Mouse (Mus musculus): ENCODE data around the gene Comp. TPM values are rescaled to one million over a fixed set of nuclear protein-coding genes. Genes with fewer than 3 reads are reported as not detected.

Gene Comp
- total and polyA plus RNA-seq, 3 experiments, result 0.13 to 0.16 TPM; not detected in 1

GRCm38 (mm10) chr8:70410281-70410680 lies 36.9 kb downstream of the Comp start:
- H3K27me3 ChIP-seq (replicated peaks), result no peaks in the 10 kb centered on the region
- in situ Hi-C loops (cut with MboI; ENCODE audit: low pct_ligation_motif_present, low pct_unique_long_range_greater_than_20kb, low sequenced_read_pairs) (loop anchor here (10.0 kb wide), 1 partner anchor 95 kb away; the partner anchor contains the start of gene Rex1bd), dilution Hi-C loops (cut with MboI; ENCODE audit: extremely low pct_ligation_motif_present, extremely low pct_unique_long_range_greater_than_20kb, low sequenced_read_pairs) (no loop called here)
- peaks cover 2 to 45% of the 10 kb centered on the region in 2 experiments; a peak in 3 of 4 replicates for H3K4me1 ChIP-seq (ENCODE audit: control insufficient read depth in 1 of 2, insufficient read depth in 2 of 2)
- H3K36me3 ChIP-seq (replicated peaks in 1 of 2; ENCODE audit: control insufficient read depth in 1 of 2, insufficient read depth in 1 of 2, low read length in 1 of 2), result peaks cover 0 to 48% of the 10 kb centered on the region in 2 experiments
- no peak overlapping the region for H3K4me2 ChIP-seq (ENCODE audit: insufficient read depth, low read depth, poor library complexity, severe bottlenecking)
- H3K4me3 ChIP-seq (replicated peaks in 1 of 3; ENCODE audit: low read depth in 2 of 3, low read length in 2 of 3, poor library complexity in 1 of 3), result no peak overlapping the region
- no peaks in the 10 kb centered on the region for H3K79me2 ChIP-seq (replicated peaks; ENCODE audit: control insufficient read depth, extremely low read depth, insufficient read depth, poor library complexity, severe bottlenecking)
- H3K27ac ChIP-seq (ENCODE audit: insufficient read depth, low read depth), result no peak overlapping the region
- H3K9ac ChIP-seq (ENCODE audit: insufficient read depth, low read depth), result no peak overlapping the region
- no peaks in the 10 kb centered on the region for H3K9me3 ChIP-seq (replicated peaks; ENCODE audit: low read length)
- no peak for DNase-seq (ENCODE audit: extremely low read depth)
- TF ChIP-seq IRF4 (IDR thresholded peaks at IDR 0.05; ENCODE audit: low read depth, low read length) (no peak), SIN3A (IDR thresholded peaks at IDR 0.05; ENCODE audit: low read length) (no peak), E2F4 (IDR thresholded peaks at IDR 0.05; ENCODE audit: insufficient replicate concordance, low read depth, low read length) (no peak), CHD2 (IDR thresholded peaks at IDR 0.05; ENCODE audit: low read length) (no peak), EP300 (IDR thresholded peaks at IDR 0.05; ENCODE audit: low read length) (no peak)

GRCm38 (mm10) chr8:70414310-70414946 lies 41.1 kb downstream of the Comp start:
- Histone ChIP-seq H3K4me1 (ENCODE audit: control insufficient read depth in 1 of 2, insufficient read depth in 2 of 2) (peaks cover 0 to 4% of the 10 kb centered on the region in 2 experiments; a peak in 2 of 4 replicates), H3K4me2 (ENCODE audit: insufficient read depth, low read depth, poor library complexity, severe bottlenecking) (no peak overlapping the region), H3K9ac (ENCODE audit: insufficient read depth, low read depth) (no peak overlapping the region), H3K79me2 (replicated peaks; ENCODE audit: control insufficient read depth, extremely low read depth, insufficient read depth, poor library complexity, severe bottlenecking) (no peaks in the 10 kb centered on the region), H3K4me3 (replicated peaks in 1 of 3; ENCODE audit: low read depth in 2 of 3, low read length in 2 of 3, poor library complexity in 1 of 3) (no peak overlapping the region), H3K36me3 (replicated peaks in 1 of 2; ENCODE audit: control insufficient read depth in 1 of 2, insufficient read depth in 1 of 2, low read length in 1 of 2) (peaks cover 0 to 36% of the 10 kb centered on the region in 2 experiments), H3K27ac (ENCODE audit: insufficient read depth, low read depth) (no peak overlapping the region), H3K27me3 (replicated peaks) (no peaks in the 10 kb centered on the region), H3K9me3 (replicated peaks; ENCODE audit: low read length) (no peaks in the 10 kb centered on the region)
- in situ Hi-C loops (cut with MboI; ENCODE audit: low pct_ligation_motif_present, low pct_unique_long_range_greater_than_20kb, low sequenced_read_pairs), result loop anchor here (10.0 kb wide), 1 partner anchor 90 kb away; the partner anchor contains the start of gene Rex1bd
- dilution Hi-C loops (cut with MboI; ENCODE audit: extremely low pct_ligation_motif_present, extremely low pct_unique_long_range_greater_than_20kb, low sequenced_read_pairs), result no loop called here
- no peak for DNase-seq (ENCODE audit: extremely low read depth)
- TF ChIP-seq SMC3 (IDR thresholded peaks at IDR 0.05; ENCODE audit: low read depth, low read length) (no peak), MAFK (IDR thresholded peaks at IDR 0.05; ENCODE audit: insufficient replicate concordance, low read length) (no peak), MEF2A (IDR thresholded peaks at IDR 0.05; ENCODE audit: borderline replicate concordance, low read depth, low read length) (no peak), UBTF (IDR thresholded peaks at IDR 0.05; ENCODE audit: low read depth, low read length) (no peak), MXI1 (IDR thresholded peaks at IDR 0.05; ENCODE audit: low read depth, low read length) (no peak)

All from CH12.LX (cell line).